Mouse (Mus musculus): ENCODE measurements around the gene Babam2. TPM values are rescaled to one million over a fixed set of nuclear protein-coding genes. Genes with fewer than 3 reads are reported as not detected.

The Babam2 gene
- total RNA-seq, 1 experiment from 2014 or later: 38.9 TPM

GRCm38 (mm10) chr5:31870856-31871520, 173.5 kb downstream of the Babam2 start:
- ATAC-seq (replicated peaks; ENCODE audit: low read depth, poor library complexity, severe bottlenecking): peak; percentile 95

- no peak for ATAC-seq (replicated peaks; ENCODE audit: low read depth, poor library complexity, severe bottlenecking)
These were observed 175.8 kb downstream of the Babam2 start for GRCm38 (mm10) chr5:31873328-31873727.

GRCm38 (mm10) chr5:31874543-31874942, 177.1 kb downstream of the Babam2 start:
- ATAC-seq (replicated peaks; ENCODE audit: low read depth, poor library complexity, severe bottlenecking): no peak

GRCm38 (mm10) chr5:31875443-31875842, 178.0 kb downstream of the Babam2 start:
- no peak for ATAC-seq (replicated peaks; ENCODE audit: low read depth, poor library complexity, severe bottlenecking)

GRCm38 (mm10) chr5:31876216-31876974, 178.9 kb downstream of the Babam2 start:
- ATAC-seq (replicated peaks; ENCODE audit: low read depth, poor library complexity, severe bottlenecking): no peak

- ATAC-seq (replicated peaks; ENCODE audit: low read depth, poor library complexity, severe bottlenecking): no peak
These were observed 183.0 kb downstream of the Babam2 start for GRCm38 (mm10) chr5:31880457-31880856.

GRCm38 (mm10) chr5:31882297-31882696, 184.8 kb downstream of the Babam2 start:
- 0 out of 2 replicates have a peak, but pooled peaks have one; percentile 15 for ATAC-seq (replicated peaks; ENCODE audit: low read depth, poor library complexity, severe bottlenecking)

- no peak for ATAC-seq (replicated peaks; ENCODE audit: low read depth, poor library complexity, severe bottlenecking)
These were observed 187.5 kb downstream of the Babam2 start for GRCm38 (mm10) chr5:31884962-31885361.

- peak; percentile 87 for ATAC-seq (replicated peaks; ENCODE audit: low read depth, poor library complexity, severe bottlenecking)
These were observed 190.1 kb downstream of the Babam2 start for GRCm38 (mm10) chr5:31887590-31887989.

GRCm38 (mm10) chr5:31888341-31888740, 190.9 kb downstream of the Babam2 start:
- ATAC-seq (replicated peaks; ENCODE audit: low read depth, poor library complexity, severe bottlenecking): no peak

- no peak for ATAC-seq (replicated peaks; ENCODE audit: low read depth, poor library complexity, severe bottlenecking)
These were observed 195.1 kb downstream of the Babam2 start for GRCm38 (mm10) chr5:31892631-31893030.

- no peak for ATAC-seq (replicated peaks; ENCODE audit: low read depth, poor library complexity, severe bottlenecking)
These were observed 202.4 kb downstream of the Babam2 start for GRCm38 (mm10) chr5:31899901-31900300.

- ATAC-seq (replicated peaks; ENCODE audit: low read depth, poor library complexity, severe bottlenecking): no peak
These were observed 204.7 kb downstream of the Babam2 start for GRCm38 (mm10) chr5:31902144-31902543.

- ATAC-seq (replicated peaks; ENCODE audit: low read depth, poor library complexity, severe bottlenecking): no peak
These were observed 205.4 kb downstream of the Babam2 start for GRCm38 (mm10) chr5:31902891-31903290.

GRCm38 (mm10) chr5:31904968-31905683, 207.6 kb downstream of the Babam2 start:
- no peak for ATAC-seq (replicated peaks; ENCODE audit: low read depth, poor library complexity, severe bottlenecking)

GRCm38 (mm10) chr5:31905808-31906207, 208.3 kb downstream of the Babam2 start:
- ATAC-seq (replicated peaks; ENCODE audit: low read depth, poor library complexity, severe bottlenecking): no peak

- no peak for ATAC-seq (replicated peaks; ENCODE audit: low read depth, poor library complexity, severe bottlenecking)
These were observed 208.9 kb downstream of the Babam2 start for GRCm38 (mm10) chr5:31906286-31906951.

- ATAC-seq (replicated peaks; ENCODE audit: low read depth, poor library complexity, severe bottlenecking): no peak
These were observed 210.5 kb downstream of the Babam2 start for GRCm38 (mm10) chr5:31907959-31908358.

- ATAC-seq (replicated peaks; ENCODE audit: low read depth, poor library complexity, severe bottlenecking): no peak
These were observed 211.3 kb downstream of the Babam2 start for GRCm38 (mm10) chr5:31908818-31909217.

- ATAC-seq (replicated peaks; ENCODE audit: low read depth, poor library complexity, severe bottlenecking): no peak
These were observed 218.8 kb downstream of the Babam2 start for GRCm38 (mm10) chr5:31916241-31916640.
